Mouse (Mus musculus) common myeloid progenitor, adult 5-6 weeks (primary cell): ENCODE data around the gene Teddm2. TPM values are rescaled to one million over a fixed set of nuclear protein-coding genes. Genes with fewer than 3 reads are reported as not detected.

Experiments used
- ATAC-seq: replicated peaks from 2 replicates; pipeline ENCODE4 v1.8.0; 2016; ENCODE audit warnings: low read depth, mild to moderate bottlenecking, moderate TSS enrichment, inconsistent platforms; ENCODE audit not compliant: poor library complexity, severe bottlenecking
- total RNA-seq: library from RNA; stranded (forward); fragments of 200-1000, 187-1606 nt; gene quantifications from 2 replicates; pipeline ENCODE4 v1.2.3, GENCODE M21; 2017

Teddm2 gene
- total RNA-seq, result 0.18 and 0.29 TPM in 2 replicates

DNA sequence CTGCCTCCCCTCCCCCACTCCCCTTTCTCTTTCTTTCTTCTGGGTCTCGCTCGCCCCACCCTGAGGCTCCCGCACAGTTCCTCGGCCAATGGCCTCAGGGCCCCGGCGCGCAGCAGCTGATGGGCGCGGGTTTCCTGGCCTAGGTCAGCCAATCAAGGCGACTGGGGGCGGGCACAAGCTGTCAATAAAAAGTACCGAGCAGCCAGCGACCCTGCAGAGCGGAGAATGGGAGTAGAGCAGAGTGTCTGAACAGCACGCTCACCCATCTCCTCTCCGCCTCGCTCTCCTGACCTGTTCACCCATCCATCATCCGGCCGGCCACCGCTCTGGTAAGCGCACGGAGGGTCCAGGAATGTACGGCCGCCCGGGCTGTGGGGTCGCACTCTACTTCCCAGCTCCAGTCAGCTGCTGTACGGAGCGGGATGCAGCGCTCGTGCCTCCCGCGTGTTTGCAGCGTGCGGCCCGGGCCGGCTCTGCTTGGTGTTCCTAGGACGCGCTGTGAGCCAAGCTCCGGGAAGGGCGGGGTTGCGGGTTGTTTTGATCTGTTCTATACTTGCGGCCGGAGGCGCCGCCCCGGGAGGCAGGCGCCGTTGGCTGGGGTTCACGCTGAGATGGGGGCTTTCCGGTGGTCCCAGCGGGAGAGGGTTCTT is at the start of gene Teddm2, which contains the start of gene Glul:
TSS of gene Teddm2 (minus strand) at position 498 of the 650 bp plus-strand sequence.
TSS of gene Glul (plus strand) at position 214 of the 650 bp plus-strand sequence.
- ATAC-seq, result peak; percentile 84

DNA sequence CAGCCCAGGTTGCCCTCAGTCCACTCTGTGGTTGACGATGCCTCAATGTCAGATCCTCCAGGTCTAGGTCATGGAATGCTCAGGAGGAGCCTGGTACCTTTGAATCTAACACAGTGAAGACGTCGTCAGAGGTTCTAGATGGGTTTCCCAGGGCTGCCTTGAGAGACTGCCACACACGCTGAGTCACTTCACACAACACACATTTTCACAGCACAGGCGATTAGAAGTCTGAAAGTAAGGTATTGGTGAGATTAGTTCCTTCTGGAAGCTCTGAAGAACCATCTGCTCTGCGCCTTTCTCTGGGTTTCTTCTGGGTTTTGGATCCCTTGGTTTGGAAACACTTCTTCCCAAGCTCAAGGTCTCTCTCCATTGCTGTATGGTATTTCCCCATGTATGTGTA is 47.8 kb upstream of the Teddm2 start:
- ATAC-seq, result no peak

- no peak for ATAC-seq
These were observed 46.9 kb upstream of the Teddm2 start for GRCm38 (mm10) chr1:153946971-153947370.

- no peak for ATAC-seq
These were observed 45.2 kb upstream of the Teddm2 start for GRCm38 (mm10) chr1:153945181-153945580.

DNA sequence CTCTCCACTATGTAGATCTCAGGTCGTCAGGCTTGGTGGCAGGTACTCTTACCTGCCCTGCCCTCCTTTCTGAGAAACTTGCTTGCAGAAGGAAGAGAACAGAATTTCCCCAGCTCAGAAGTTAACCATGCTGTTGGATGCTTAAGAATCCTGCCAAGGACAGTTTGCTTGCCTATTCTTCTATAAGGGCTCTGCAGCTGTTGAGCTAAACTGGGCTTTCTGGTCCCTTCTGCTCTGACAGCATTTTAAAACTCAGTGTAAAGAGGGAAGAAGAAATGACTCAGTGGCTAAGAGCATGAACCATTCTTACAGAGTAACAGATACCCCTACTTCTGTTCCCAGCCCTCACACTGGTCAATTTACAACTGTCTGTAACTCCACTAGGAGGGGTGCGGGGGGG is 41.0 kb upstream of the Teddm2 start:
- no peak for ATAC-seq

DNA sequence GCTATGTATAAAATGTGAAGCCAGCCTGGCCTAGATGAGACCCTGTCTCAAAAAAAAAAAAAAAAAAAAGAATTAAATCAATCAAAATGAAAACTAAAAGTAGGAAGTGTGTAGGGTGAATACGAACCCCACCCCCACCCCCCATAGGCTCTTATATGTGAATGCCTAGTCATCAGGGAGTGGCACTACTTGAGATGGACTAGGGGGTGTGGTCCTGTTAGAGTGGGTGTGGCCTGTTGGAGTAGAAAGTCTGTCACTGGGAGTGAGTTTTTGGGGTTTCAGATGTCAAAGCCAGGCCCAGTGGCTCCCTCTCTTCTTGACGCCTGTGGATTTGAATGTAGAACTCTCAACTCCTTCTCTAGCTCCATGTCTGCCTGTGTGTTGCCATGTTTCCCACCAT is 37.0 kb upstream of the Teddm2 start:
- no peak for ATAC-seq

- ATAC-seq, result no peak
These were observed 35.9 kb upstream of the Teddm2 start for GRCm38 (mm10) chr1:153935844-153936380.

DNA sequence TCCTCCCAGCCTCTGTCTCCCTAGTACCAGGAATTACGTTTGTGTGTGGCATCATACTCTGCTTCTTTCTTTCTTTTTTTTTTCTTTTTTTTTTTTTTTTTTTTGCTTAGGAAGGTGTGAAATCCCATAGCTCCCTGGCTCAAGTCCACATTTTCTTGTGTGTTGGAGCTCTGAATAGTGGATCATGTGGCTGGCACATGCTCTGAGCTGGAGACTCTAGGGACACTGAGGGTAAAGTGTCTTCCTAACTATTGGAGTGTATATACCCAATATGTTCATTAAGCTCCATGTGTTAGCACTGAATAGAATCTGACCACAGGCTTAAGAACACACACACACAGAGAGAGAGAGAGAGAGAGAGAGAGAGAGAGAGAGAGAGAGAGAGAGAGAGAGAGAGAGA is 33.7 kb upstream of the Teddm2 start:
- ATAC-seq, result no peak

DNA sequence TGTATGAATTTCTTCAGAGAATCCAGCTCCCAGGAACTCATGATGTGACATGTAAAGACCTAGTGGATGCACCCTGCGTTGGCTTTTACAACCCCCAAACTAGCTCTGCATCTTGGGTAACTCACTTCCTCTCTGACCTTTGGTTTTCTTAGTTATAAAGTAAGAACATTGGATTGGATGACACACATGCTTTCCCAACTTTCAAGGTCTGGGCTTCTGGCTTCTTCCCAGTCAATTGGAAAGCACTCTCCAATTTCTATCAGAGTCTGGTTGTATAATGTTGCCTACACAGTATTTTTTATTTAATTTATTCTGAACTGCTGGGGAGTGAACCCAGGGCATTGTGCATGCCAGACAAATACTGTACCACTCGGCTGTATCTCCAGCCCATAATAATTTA is 30.4 kb upstream of the Teddm2 start:
- no peak for ATAC-seq

GRCm38 (mm10) chr1:153924395-153925385 is 24.7 kb upstream of the Teddm2 start:
- ATAC-seq, result peak; percentile 63

DNA sequence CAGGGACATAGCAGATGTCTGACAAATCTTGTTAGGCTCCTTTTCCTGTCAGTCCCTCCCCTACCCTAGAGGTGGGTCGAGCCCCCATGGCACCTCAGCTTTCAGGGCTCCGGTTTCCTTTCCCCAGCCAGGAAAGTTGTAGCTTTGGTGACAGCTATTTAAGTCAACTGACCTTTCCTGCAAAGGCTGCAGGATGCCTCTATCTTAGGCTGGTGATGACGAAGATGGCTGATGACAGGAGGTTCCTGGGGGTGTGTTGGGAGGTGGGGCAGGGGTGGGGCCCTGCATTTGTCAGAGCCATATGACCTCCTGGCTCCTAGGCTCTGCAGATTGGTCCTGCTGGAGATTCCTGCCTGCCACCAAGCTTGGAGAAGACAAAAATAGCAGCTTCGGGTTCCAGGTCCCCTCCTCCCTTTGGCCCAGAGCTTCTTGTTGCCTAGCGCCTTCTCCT is 22.6 kb upstream of the Teddm2 start:
- no peak for ATAC-seq

- ATAC-seq, result no peak
These were observed 21.6 kb upstream of the Teddm2 start for GRCm38 (mm10) chr1:153921642-153922041.

GRCm38 (mm10) chr1:153918521-153919206 is 18.6 kb upstream of the Teddm2 start:
- no peak for ATAC-seq

DNA sequence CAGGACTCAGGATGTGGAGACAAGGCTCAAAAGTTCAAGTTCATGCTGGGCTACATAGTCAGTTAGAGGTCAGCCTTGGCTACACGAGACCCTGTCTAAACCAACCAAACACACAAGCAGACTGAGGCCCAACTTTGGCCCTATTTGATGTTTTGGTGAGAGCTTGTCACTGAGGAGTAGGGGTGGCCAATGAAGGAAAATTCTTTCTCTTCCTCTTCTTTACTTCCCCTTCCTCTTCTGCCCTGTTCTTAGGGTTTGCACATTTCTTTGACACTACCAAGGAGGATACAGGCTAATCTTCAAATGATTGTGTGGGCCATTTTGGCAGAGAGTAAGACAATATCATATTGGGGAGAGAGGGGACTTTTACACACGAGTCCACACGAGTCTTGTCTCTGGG is 13.8 kb upstream of the Teddm2 start:
- ATAC-seq, result peak; percentile 37

DNA sequence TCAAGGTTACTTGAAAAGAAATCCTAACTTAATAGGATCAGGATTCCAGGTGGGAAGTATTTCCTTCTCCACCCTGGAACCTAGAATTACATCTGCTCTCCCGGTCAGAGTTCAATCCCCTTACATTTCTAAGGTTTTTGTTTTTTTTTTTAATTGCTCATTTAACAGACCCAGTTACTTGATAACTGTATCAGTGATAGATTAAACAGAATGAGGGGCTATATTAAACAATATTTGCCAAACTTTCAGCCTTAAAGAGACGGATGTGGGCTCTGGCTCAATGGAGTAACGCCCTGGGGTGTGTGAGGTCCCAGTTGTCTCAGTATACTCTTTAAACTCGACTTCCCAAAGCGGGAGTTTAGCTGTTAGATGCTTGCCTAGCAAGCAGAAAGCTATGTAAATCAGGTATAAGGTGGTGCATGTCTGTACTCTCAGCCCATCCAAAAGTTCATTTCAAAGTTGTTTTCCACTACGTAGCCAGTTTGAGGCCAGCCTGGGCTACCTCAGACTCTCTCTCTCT is 11.3 kb upstream of the Teddm2 start:
- ATAC-seq, result no peak

DNA sequence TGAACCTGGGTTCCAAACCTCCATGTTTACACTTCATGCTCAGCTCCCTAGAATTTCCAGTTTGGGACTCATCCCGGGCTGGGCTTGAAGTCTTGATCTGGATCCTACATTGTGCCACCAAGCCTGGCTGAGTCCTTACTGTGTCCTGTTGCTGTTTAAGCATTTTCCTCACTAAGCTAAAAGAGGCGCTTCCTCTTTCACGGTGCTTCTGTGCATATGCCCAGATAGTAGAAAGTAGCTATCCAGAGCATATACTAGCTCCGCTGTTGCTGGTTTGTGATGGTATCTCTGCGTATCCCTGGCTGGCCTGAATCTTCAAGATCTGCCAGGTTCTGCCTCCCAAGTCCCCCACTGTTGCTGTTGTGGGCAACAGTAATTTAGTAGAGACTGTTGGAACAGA is 10.4 kb upstream of the Teddm2 start:
- peak; percentile 49 for ATAC-seq

- peak; percentile 36 for ATAC-seq
These were observed 9.9 kb upstream of the Teddm2 start for GRCm38 (mm10) chr1:153909963-153910291.

DNA sequence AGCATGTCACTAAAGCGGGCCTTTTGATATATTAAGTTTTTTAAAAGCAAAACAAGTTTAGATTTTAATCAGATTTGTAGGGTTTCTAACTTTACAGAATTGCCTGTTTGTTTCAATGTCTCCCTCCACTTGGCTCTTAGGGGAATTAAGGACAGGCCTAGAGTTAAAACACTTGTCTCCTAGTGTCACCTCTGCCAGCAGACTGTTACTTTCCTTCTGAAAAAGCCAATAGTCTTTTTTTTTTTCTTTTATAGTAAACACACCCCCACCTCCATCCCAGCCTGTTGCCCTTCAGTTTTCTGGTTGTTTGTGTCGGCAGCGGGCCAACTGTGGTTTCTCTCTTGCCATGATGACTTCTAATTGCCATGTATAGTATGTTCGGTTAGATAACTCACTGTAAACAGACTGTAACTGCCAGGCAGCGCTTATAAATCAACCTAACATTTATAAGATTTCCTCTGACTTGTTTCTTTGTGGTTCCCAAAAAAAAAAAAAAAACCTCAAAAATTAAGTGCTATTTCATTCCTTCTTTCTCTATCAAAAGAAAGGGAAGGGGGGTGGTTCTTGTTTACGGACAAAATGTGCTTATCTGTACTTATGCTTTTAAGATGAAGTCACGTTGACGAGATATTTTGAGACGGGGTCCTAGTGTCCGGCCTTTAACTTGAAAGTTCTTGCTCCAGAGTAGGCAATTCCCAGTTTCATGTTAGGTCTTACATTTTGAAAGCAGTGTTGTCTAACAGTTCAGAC is 9.4 kb upstream of the Teddm2 start:
- peak; percentile 79 for ATAC-seq

DNA sequence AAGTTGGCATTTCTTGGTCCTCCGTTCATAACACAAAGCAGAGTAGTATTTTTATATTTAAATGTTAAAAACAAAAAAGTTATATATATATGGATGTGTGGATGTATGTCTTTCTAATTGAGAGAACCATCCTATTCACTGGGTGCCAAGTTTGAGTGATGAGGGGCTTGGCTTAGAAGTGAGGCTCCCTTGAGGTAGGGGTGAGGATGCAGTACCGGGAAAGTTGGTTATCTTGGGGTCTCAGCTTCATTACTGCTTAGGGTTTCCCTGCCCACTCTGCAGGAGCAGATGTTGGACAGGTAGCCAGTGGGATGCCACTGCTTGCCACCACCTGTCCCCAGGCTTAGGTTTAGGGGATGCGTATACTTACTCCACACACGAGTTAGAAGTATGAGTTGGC is 8.7 kb upstream of the Teddm2 start:
- no peak for ATAC-seq
